Mouse (Mus musculus) gastrocnemius, postnatal 10 days (tissue): ENCODE measurements around the gene Bace1. TPM values are rescaled to one million over a fixed set of nuclear protein-coding genes. Genes with fewer than 3 reads are reported as not detected.
"Not testable (repeated sequence)": the region's sequence is repeated elsewhere in the genome, so short reads cannot be mapped to it uniquely, and the experiment has no call there.

Source experiments
- DNase-seq: peaks from one replicate; pipeline ENCODE4 v3.0.0; 2021; ENCODE audit warnings: mixed read lengths
- total RNA-seq, 2 experiments: library from RNA; stranded (reverse); gene quantifications; 2 replicates each; pipeline ENCODE4 v1.2.3; 2021

Bace1 gene
- total RNA-seq, 2 experiments from 2014 or later, result 41.8 to 43.4 TPM

GRCm38 (mm10) chr9:45838069-45838433, 329 bp upstream of the Bace1 start:
- no peak for DNase-seq

- DNase-seq, result peak; percentile 40
Measured at GRCm38 (mm10) chr9:45839139-45839981, 980 bp downstream of the Bace1 start.

- DNase-seq, result no peak
Measured at GRCm38 (mm10) chr9:45839982-45840300, 1.6 kb downstream of the Bace1 start.

GRCm38 (mm10) chr9:45840331-45840730, 2.0 kb downstream of the Bace1 start:
- DNase-seq, result no peak

GRCm38 (mm10) chr9:45841458-45841857, 3.1 kb downstream of the Bace1 start:
- peak; percentile 27 for DNase-seq

- DNase-seq, result no peak
Measured at GRCm38 (mm10) chr9:45843007-45843406, 4.6 kb downstream of the Bace1 start.

- DNase-seq, result no peak
Measured at GRCm38 (mm10) chr9:45843780-45844179, 5.4 kb downstream of the Bace1 start.

- DNase-seq, result no peak
Measured at GRCm38 (mm10) chr9:45845541-45845940, 7.2 kb downstream of the Bace1 start.

GRCm38 (mm10) chr9:45846176-45846575, 7.8 kb downstream of the Bace1 start:
- DNase-seq, result not testable (repeated sequence)

GRCm38 (mm10) chr9:45846891-45847460, 8.6 kb downstream of the Bace1 start:
- DNase-seq, result no peak

GRCm38 (mm10) chr9:45849528-45850408, 11.4 kb downstream of the Bace1 start:
- DNase-seq, result peak; percentile 60

GRCm38 (mm10) chr9:45850528-45851155, 12.3 kb downstream of the Bace1 start:
- no peak for DNase-seq

GRCm38 (mm10) chr9:45851330-45851729, 12.9 kb downstream of the Bace1 start:
- no peak for DNase-seq

- no peak for DNase-seq
Measured at GRCm38 (mm10) chr9:45851776-45852175, 13.4 kb downstream of the Bace1 start.

GRCm38 (mm10) chr9:45853695-45854094, 15.3 kb downstream of the Bace1 start:
- DNase-seq, result no peak

- DNase-seq, result no peak
Measured at GRCm38 (mm10) chr9:45854136-45854535, 15.8 kb downstream of the Bace1 start.

- no peak for DNase-seq
Measured at GRCm38 (mm10) chr9:45859364-45859763, 21.0 kb downstream of the Bace1 start.

GRCm38 (mm10) chr9:45861813-45862212, 23.4 kb downstream of the Bace1 start:
- DNase-seq, result no peak

- no peak for DNase-seq
Measured at GRCm38 (mm10) chr9:45869181-45869580, 30.8 kb downstream of the Bace1 start.

GRCm38 (mm10) chr9:45870265-45870664, 31.9 kb downstream of the Bace1 start:
- DNase-seq, result no peak

- peak; percentile 29 for DNase-seq
Measured at GRCm38 (mm10) chr9:45877928-45878327, 39.5 kb downstream of the Bace1 start.

- DNase-seq, result no peak
Measured at GRCm38 (mm10) chr9:45893681-45894080, 55.3 kb downstream of the Bace1 start.

- DNase-seq, result no peak
Measured at GRCm38 (mm10) chr9:45905196-45905595, 66.8 kb downstream of the Bace1 start.
